In genomic region chr8:61388341-61388740, GRCm38 (mm10) we compare ENCODE assay signal across 16 mouse cellular contexts.
DNase-seq lines count a peak whose midpoint lies in the region; ATAC-seq lines count a peak whose summit lies in the region.
"Had no signal": no experiment of that assay in that cellular context is flagged by ENCODE, and none has a peak within 500 bp of the region (broad histone marks: within the 10 kb centered on the region; RNA-seq: fewer than 3 reads in every experiment).

No protein-coding gene starts in this region.

- no peak for ATAC-seq in hindbrain, embryonic 16.5 days
- no peak for ATAC-seq in forebrain, embryonic 12.5 days (ENCODE audit: low FRiP score)
- no peak for ATAC-seq in hindbrain, embryonic 14.5 days (ENCODE audit: low FRiP score)
- ATAC-seq in midbrain, embryonic 16.5 days: no peak
- ATAC-seq: liver, postnatal 0 days had no signal

- H3K27me3 ChIP-seq in hindbrain, embryonic 10.5 days (ENCODE audit: insufficient read depth, poor library complexity, severe bottlenecking): no peaks in the 10 kb centered on the region
- no peaks in the 10 kb centered on the region for H3K27me3 ChIP-seq in hindbrain, embryonic 16.5 days (replicated peaks; ENCODE audit: control insufficient read depth, insufficient read depth, low read length)
- no peaks in the 10 kb centered on the region for H3K27me3 ChIP-seq in forebrain, embryonic 12.5 days
- no peaks in the 10 kb centered on the region for H3K27me3 ChIP-seq in hindbrain, embryonic 14.5 days (ENCODE audit: control insufficient read depth, insufficient read depth, low read length)
- no peaks in the 10 kb centered on the region for H3K27me3 ChIP-seq in midbrain, embryonic 16.5 days (ENCODE audit: control insufficient read depth, insufficient read depth, low read depth, low read length)
- H3K27me3 ChIP-seq: CH12.LX; limb, embryonic 15.5 days had no signal

- H3K27ac ChIP-seq in hindbrain, embryonic 10.5 days: peak overlapping the region; percentile 89
- no peak overlapping the region for H3K27ac ChIP-seq in hindbrain, embryonic 16.5 days (ENCODE audit: low read depth, low read length)
- peak overlapping the region; percentile 88 for H3K27ac ChIP-seq in forebrain, embryonic 12.5 days
- peak overlapping the region; percentile 85 for H3K27ac ChIP-seq in hindbrain, embryonic 14.5 days
- H3K27ac ChIP-seq in midbrain, embryonic 16.5 days (ENCODE audit: low read length): peak overlapping the region; percentile 51

- H3K4me3 ChIP-seq in hindbrain, embryonic 10.5 days: no peak overlapping the region
- no peak overlapping the region for H3K4me3 ChIP-seq in hindbrain, embryonic 16.5 days (ENCODE audit: low read length)
- H3K4me3 ChIP-seq in forebrain, embryonic 12.5 days (replicated peaks): no peak overlapping the region
- H3K4me3 ChIP-seq in hindbrain, embryonic 14.5 days (replicated peaks; ENCODE audit: low read length): no peak overlapping the region
- no peak overlapping the region for H3K4me3 ChIP-seq in midbrain, embryonic 16.5 days (ENCODE audit: low read depth, low read length)
- H3K4me3 ChIP-seq: limb, embryonic 15.5 days had no signal

- H3K4me2 ChIP-seq in hindbrain, embryonic 16.5 days (ENCODE audit: low read length): no peak overlapping the region
- H3K4me2 ChIP-seq in forebrain, embryonic 12.5 days: no peak overlapping the region
- no peak overlapping the region for H3K4me2 ChIP-seq in hindbrain, embryonic 14.5 days (replicated peaks)
- H3K4me2 ChIP-seq in midbrain, embryonic 16.5 days (ENCODE audit: low read length): no peak overlapping the region
- H3K4me2 ChIP-seq: limb, embryonic 15.5 days had no signal

- H3K9me3 ChIP-seq in hindbrain, embryonic 10.5 days: no peaks in the 10 kb centered on the region
- no peaks in the 10 kb centered on the region for H3K9me3 ChIP-seq in hindbrain, embryonic 16.5 days (ENCODE audit: control insufficient read depth, low read length)
- no peaks in the 10 kb centered on the region for H3K9me3 ChIP-seq in forebrain, embryonic 12.5 days
- H3K9me3 ChIP-seq in hindbrain, embryonic 14.5 days (ENCODE audit: control insufficient read depth, low read length): no peaks in the 10 kb centered on the region
- H3K9me3 ChIP-seq in midbrain, embryonic 16.5 days (replicated peaks; ENCODE audit: control insufficient read depth, low read length, poor library complexity, severe bottlenecking): no peaks in the 10 kb centered on the region
- H3K9me3 ChIP-seq: limb, embryonic 15.5 days had no signal

- H3K36me3 ChIP-seq in hindbrain, embryonic 10.5 days: peaks cover 56% of the 10 kb centered on the region
- H3K36me3 ChIP-seq in hindbrain, embryonic 16.5 days (ENCODE audit: control insufficient read depth, insufficient read depth, low read length): 0 out of 2 replicates have a peak, but pooled peaks cover 4% of the 10 kb centered on the region
- H3K36me3 ChIP-seq in forebrain, embryonic 12.5 days (replicated peaks): peaks cover 38% of the 10 kb centered on the region
- peaks cover 11% of the 10 kb centered on the region for H3K36me3 ChIP-seq in hindbrain, embryonic 14.5 days (replicated peaks; ENCODE audit: control insufficient read depth, insufficient read depth)
- 0 out of 2 replicates have a peak, but pooled peaks cover 6% of the 10 kb centered on the region for H3K36me3 ChIP-seq in midbrain, embryonic 16.5 days (ENCODE audit: control insufficient read depth, insufficient read depth, low read length)

- DNase-seq in hindbrain, embryonic 10.5 days (ENCODE audit: low spot score): no peak
- no peak for DNase-seq in hindbrain, embryonic 14.5 days (ENCODE audit: low spot score)
- no peak for DNase-seq in right cerebral cortex, adult 18-20 months
- no peak for DNase-seq in layer of hippocampus, postnatal 10 days (ENCODE audit: low spot score in 2 of 2)
- DNase-seq: cerebellum, adult 2 months; cerebellum, postnatal 36 days; heart, postnatal 10 days; kidney, postnatal 14 days; liver, postnatal 0 days; lung, postnatal 10 days; thymus, postnatal 25 days had no signal

- WGBS in hindbrain, embryonic 10.5 days: 85% methylated on average over 9 of the region's 9 CpGs
- 47% methylated on average over 9 of the region's 9 CpGs for WGBS in hindbrain, embryonic 16.5 days
- WGBS in forebrain, embryonic 12.5 days: 63% methylated on average over 9 of the region's 9 CpGs
- 44% methylated on average over 9 of the region's 9 CpGs for WGBS in hindbrain, embryonic 14.5 days
- WGBS in midbrain, embryonic 16.5 days: 45% methylated on average over 9 of the region's 9 CpGs

- H3K4me1 ChIP-seq in hindbrain, embryonic 10.5 days (replicated peaks): peaks cover 56% of the 10 kb centered on the region
- peaks cover 18% of the 10 kb centered on the region for H3K4me1 ChIP-seq in hindbrain, embryonic 16.5 days (ENCODE audit: control insufficient read depth, insufficient read depth, low read depth, low read length)
- H3K4me1 ChIP-seq in forebrain, embryonic 12.5 days: peaks cover 55% of the 10 kb centered on the region
- peaks cover 23% of the 10 kb centered on the region for H3K4me1 ChIP-seq in hindbrain, embryonic 14.5 days (replicated peaks; ENCODE audit: control insufficient read depth, insufficient read depth, low read length)
- peaks cover 24% of the 10 kb centered on the region for H3K4me1 ChIP-seq in midbrain, embryonic 16.5 days (ENCODE audit: control insufficient read depth, insufficient read depth, low read length)

- no peak overlapping the region for H3K9ac ChIP-seq in hindbrain, embryonic 16.5 days (ENCODE audit: low read depth, low read length)
- no peak overlapping the region for H3K9ac ChIP-seq in forebrain, embryonic 12.5 days
- H3K9ac ChIP-seq in hindbrain, embryonic 14.5 days: no peak overlapping the region
- no peak overlapping the region for H3K9ac ChIP-seq in midbrain, embryonic 16.5 days (ENCODE audit: low read depth, low read length)
- H3K9ac ChIP-seq: limb, embryonic 15.5 days; liver, postnatal 0 days had no signal
